Mouse (Mus musculus): ENCODE measurements at regions not wholly inside any gene's neighbourhood (a gene's known extent, or its start where the extent isn't known, plus 50 kb on each side); places are given as distances from the start of the nearest gene placed in this dataset.

DNA sequence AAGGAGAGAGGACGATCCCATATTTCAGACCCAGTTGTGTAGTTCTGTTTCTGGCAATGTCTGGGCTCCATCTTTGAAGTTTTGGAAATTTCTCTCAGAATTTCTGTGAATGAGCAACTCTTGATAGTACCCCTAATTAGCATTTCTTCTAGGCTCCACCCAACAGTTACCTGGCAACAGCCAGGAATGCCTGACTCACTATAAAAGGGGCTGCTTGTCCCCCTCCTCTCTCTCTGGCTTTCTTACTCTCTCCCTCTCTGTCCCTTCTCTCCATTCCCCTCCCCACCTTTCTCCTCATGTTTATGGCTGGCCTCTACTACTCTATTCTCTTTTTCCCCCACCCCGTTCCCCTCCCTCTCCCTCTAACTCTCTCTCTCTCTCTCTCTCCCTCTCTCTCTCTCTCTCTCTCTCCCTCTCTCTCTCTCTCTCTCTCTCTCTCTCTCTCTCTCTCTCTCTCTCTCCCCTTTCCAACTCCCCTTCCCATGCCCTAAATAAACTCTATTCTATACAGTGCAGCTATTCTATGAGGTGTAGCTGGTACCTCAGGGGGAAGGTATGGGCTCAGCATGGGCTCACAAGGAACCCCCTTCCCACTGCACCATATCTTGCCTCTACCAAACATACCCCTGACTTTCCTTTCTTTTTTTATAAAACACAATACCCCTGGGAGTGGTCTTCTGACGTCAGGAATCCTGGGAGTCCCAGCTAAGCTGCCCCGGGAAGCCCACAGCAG, 118.7 kb upstream of the Prok2 start:
- no peak for DNase-seq (ENCODE audit: extremely low read depth, low read depth, low spot score)

GRCm38 (mm10) chr6:99843507-99843906, 117.3 kb upstream of the Prok2 start:
- DNase-seq (ENCODE audit: extremely low read depth, low read depth, low spot score): no peak

- no peak for DNase-seq (ENCODE audit: extremely low read depth, low read depth, low spot score)
These were observed 116.5 kb upstream of the Prok2 start for GRCm38 (mm10) chr6:99842723-99843122.

DNA sequence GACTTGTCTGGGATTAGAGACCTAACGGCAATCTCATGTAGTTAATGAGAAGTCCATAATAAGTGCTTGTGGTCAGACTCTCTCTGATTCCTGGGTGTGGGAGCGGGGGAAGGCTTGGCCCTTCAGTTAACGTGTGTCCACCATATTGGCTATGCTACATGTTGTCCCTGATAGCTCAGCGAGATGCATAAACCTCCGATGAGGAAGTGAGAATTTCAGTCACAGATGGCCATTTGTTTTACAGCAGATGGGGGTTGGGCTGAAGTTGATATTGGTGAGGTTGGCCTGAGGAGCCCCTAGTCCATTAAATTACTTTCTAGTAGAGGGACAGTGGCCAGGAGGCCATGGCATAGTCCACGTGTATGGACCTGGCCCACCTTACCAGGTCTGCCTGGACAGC, 114.6 kb upstream of the Prok2 start:
- DNase-seq (ENCODE audit: extremely low read depth, low read depth, low spot score): no peak

- no peak for DNase-seq (ENCODE audit: extremely low read depth, low read depth, low spot score)
These were observed 107.1 kb upstream of the Prok2 start for GRCm38 (mm10) chr6:99833323-99833722.

DNA sequence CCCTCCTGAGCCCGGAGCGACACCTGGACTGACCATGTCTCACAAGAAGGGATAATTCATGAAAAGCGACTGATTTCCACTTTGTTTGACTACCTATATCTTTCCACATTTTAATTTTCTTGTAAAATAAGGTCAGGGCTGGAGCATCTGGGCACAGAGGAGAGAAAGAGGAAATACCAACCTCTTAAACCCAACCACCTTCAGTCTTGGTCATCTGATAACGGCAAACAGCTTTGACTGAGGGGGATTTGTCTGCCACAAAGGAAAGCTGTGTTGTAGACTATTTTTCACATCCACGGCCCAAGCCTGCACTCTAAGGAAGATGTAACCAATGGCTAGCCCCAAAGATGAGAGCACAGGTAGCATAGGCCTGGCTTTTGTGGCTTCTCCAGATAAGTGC, 101.4 kb upstream of the Prok2 start:
- no peak for DNase-seq (ENCODE audit: extremely low read depth, low read depth, low spot score)

GRCm38 (mm10) chr6:99824808-99825207, 98.6 kb upstream of the Prok2 start:
- DNase-seq (ENCODE audit: extremely low read depth, low read depth, low spot score): no peak

DNA sequence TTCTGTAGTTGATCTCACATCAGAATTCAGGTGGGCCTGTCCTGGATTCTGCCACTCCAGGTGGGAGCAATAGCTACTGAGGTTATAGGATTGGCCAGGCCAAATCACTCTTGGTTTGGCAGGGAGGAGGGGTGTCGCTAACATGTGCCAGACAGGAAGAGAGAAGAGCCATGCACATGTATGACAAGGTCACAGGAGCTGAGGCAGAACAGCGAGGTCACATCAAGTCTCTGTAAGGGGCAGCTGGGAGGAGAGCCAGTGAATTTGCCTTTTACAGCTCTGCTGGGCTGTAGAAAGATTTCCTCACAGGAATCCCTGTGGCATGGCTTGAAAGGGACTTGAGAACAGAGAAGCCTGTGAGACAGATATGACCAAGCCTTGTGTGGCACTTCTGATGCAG, 96.3 kb upstream of the Prok2 start:
- DNase-seq (ENCODE audit: extremely low read depth, low read depth, low spot score): no peak

DNA sequence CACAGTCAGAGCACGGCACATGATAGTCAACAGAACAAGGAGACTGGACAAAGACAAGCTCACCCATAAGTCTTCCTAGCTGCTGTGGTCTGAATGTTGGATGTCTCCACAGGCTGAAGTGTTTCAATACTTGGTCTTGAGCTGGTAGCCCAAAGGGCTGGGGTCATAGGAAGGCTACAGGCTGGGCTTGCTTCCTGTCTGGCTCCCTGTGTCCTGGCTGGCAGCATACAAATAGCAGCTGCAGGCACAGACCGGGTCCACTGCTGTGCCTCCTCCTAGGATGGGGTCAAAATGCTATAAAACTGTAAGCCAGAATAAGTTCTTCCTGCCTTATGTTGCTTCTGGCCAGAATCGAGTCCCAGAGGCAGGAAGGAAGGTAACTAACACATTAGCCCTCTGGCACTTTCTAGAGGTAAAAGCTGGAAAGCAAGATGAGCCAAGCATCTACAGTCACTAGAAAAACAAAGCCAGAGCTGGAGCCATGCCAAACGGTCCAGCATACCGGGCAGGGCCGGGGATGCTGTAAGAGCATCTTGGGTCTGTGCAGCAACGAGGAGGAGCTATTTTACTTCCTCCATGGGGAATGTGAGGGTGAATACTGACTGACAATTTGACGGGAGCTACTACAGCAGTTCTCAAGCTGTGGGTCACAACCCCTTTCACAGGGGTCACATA, 93.2 kb upstream of the Prok2 start:
- DNase-seq (ENCODE audit: extremely low read depth, low read depth, low spot score): no peak

GRCm38 (mm10) chr6:99818486-99818885, 92.3 kb upstream of the Prok2 start:
- DNase-seq (ENCODE audit: extremely low read depth, low read depth, low spot score): no peak

GRCm38 (mm10) chr6:99817245-99817644, 91.1 kb upstream of the Prok2 start:
- no peak for DNase-seq (ENCODE audit: extremely low read depth, low read depth, low spot score)

DNA sequence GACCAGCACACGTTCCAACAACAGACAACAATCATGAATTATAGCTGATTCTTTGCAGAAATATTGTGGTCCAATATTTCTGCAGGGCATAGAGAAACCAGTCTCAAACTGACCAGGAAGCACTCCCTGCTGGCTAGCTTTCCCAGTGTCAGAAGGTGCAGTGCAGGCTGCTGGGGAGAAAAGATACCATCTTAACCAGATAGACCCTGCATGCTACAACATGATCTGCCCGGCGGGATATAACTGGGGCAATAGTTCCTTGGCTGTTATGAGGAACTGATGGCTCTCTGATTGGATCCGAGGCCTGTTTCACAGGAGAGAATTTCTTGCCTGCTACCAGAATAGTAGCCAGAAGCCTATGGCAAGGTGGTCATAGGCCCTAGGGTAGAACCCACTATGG, 86.9 kb upstream of the Prok2 start:
- peak; percentile 40 for DNase-seq (ENCODE audit: extremely low read depth, low read depth, low spot score)

DNA sequence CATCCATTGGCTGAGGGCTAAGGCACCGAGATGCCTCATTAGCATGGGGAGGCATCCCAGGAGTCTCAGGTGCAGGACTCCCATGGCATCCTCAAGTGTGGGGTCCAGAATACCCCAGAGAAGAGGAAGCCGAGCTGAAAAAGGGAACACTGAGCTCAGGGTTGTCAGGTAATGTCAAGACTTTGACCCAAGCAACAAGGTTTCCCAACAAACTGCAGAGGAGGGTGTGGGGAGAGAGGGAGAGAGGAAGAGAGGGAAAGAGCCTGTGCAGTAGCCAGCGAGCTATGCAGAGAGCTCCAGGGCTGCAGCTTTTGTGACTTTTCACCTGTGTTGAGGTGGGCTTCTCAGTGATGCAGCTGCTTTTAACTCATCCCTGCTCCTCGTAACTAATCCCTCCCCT, 85.7 kb upstream of the Prok2 start:
- DNase-seq (ENCODE audit: extremely low read depth, low read depth, low spot score): no peak

DNA sequence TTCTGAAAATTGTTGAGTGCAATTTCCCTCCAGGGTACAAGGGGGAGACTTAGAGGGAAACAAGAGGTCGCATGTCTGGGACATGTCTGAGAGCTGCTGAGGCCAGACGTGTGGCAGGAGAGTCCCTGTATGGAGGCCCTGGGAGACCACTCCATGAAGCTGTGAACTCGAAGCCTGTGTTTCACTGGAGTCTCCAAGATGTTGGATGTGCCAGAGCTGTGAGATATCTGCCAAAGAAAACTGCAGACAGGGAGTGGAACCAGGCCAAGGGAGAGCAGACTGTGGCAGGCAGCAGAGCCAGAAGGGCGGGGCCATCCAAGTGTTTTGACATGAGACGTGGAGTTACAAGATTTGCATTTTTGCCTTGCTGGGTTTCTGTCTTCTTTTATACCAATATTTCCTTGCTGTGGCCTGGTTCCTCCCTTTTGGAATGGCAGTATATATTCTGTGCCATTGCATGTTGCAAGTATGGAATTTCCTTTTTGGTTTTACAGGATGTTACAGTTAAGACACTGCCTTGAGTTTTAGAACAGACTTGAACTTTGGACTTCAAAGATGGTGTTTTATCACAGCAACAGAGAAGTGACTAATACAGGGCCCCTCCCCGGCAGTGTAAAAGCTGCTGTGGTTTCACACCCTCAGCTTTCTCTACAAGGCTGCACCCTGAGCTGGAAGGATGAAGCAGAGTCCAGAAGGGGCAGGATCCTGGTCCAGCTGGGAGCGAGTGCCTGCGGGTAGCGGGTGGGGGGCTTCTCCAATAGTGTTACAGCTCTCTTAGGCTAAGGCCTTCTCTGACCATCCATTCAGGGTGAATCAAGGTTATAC, 85.0 kb upstream of the Prok2 start:
- peak; percentile 62 for DNase-seq (ENCODE audit: extremely low read depth, low read depth, low spot score)

- DNase-seq (ENCODE audit: extremely low read depth, low read depth, low spot score): no peak
These were observed 78.7 kb upstream of the Prok2 start for GRCm38 (mm10) chr6:99804905-99805245.

DNA sequence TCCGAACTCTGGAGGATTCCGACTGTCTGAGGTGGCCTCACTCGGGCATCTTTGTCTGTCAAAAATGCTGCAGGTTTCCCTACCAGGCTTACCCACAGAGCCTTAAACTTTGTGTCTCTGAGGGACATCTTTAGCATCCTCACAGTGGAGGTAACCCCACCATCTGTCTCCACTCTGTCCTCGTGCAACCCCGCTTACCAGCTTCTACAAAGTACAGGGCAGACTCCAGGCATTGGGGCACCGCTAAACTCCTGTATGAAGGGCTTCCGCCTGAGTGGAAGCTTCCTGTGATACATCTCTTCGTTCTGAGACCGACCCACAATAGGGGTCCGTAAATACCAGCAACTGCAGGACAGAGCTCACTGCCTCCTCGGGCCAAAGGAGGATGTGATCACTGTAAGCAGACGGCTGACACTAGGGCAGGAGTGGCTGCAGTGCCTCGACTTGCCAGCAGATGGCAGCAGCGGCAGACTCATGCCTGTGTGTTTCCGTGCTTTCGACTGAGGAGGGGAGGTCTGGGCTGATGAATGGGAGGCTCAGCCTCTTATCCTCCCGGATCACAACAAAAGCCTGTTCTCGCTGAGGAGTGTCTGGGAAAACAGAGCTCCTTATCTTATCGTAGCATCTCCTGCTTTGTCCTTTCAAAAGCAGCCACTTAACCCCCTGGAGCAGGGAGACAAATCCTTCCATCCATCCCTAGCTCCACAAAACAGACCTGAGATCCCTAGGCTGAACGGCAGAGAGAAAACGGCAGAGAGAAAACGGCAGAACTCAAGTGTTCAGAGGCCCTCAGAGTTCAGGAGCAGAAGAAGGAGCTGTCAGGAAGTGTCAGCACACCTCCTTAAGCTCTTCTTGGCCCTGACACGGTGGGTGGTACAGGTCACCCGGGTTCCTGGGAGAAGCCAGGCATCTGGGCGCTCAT, 78.1 kb upstream of the Prok2 start:
- no peak for DNase-seq (ENCODE audit: extremely low read depth, low read depth, low spot score)

GRCm38 (mm10) chr6:99800919-99801318, 74.7 kb upstream of the Prok2 start:
- DNase-seq (ENCODE audit: extremely low read depth, low read depth, low spot score): no peak

- DNase-seq (ENCODE audit: extremely low read depth, low read depth, low spot score): no peak
These were observed 74.1 kb upstream of the Prok2 start for GRCm38 (mm10) chr6:99800324-99800723.

GRCm38 (mm10) chr6:99796390-99796789, 70.2 kb upstream of the Prok2 start:
- DNase-seq (ENCODE audit: extremely low read depth, low read depth, low spot score): no peak

- DNase-seq (ENCODE audit: extremely low read depth, low read depth, low spot score): no peak
These were observed 67.4 kb upstream of the Prok2 start for GRCm38 (mm10) chr6:99793546-99793945.

DNA sequence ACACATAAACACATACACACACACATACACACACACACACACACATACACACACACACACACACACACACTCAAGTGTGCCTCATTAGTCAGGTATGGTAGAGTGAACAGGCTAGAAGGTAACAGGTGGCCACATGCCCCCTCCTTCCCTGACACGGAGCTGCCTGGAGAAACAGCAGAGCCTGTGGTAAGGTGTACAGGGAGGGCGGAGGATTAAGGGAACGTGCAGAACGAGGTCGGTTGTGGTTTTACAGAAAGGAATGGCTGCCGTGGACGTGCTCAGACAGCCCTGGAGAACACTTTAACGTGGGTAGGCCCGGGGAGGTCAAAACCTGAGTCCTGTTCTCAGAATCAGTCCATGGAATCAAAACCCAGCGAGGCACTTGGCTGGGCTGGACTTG, 66.2 kb upstream of the Prok2 start:
- DNase-seq (ENCODE audit: extremely low read depth, low read depth, low spot score): no peak

All from fat pad, adult 2 months (tissue).